Mouse (Mus musculus) fat pad, adult 2 months (tissue): ENCODE results near the gene Gm14305.
"Not testable (repeated sequence)": the region's sequence is repeated elsewhere in the genome, so short reads cannot be mapped to it uniquely, and the experiment has no call there.

Source experiments
- DNase-seq: peaks from one replicate; pipeline ENCODE4 v3.0.0-alpha.2; 2011; ENCODE audit warnings: low read depth, low spot score; ENCODE audit errors: extremely low read depth

The Gm14305 gene

GRCm38 (mm10) chr2:176708051-176708450, at the start of gene Gm14305:
TSS of gene Gm14305 (plus strand) at chr2:176708328.
- DNase-seq: not testable (repeated sequence)

GRCm38 (mm10) chr2:176670222-176670621, 37.9 kb upstream of the Gm14305 start, which contains the start of gene Zfp973:
TSS of gene Zfp973 (plus strand) at chr2:176670522.
- DNase-seq: not testable (repeated sequence)
